Mouse (Mus musculus) heart, postnatal 0 days (tissue): ENCODE data around the gene Nr1h4.
"Not testable (repeated sequence)": the region's sequence is repeated elsewhere in the genome, so short reads cannot be mapped to it uniquely, and the experiment has no call there.

Source experiments
- CTCF ChIP-seq: IDR thresholded peaks from 2 replicates; pipeline ENCODE4 v1.5.1; 2016; ENCODE audit warnings: antibody characterized with exemption, control low read depth, low read depth
- EP300 ChIP-seq: IDR thresholded peaks from 2 replicates; pipeline ENCODE4 v1.6.1; 2016; ENCODE audit warnings: antibody characterized with exemption, low read depth

DNA sequence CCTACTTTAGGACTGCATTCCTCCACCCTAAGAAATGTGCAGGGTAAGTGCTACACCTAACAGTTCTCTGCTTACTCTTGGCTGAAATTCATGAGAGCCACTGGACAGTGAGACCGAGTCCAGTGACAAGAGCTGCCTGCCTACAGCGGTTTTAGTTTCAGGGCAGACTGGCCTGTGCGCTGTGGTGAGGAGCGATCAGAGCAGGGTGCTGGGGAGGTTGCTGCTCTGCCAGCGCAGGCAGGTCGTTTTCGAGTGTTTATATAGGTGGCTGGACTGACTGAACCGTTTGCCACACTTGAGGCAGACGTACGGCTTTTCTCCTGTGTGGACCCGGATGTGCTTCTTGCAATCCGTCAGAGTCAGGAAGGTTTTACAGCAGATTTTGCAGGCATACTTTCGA, 21.5 kb upstream of the Nr1h4 start:
- TF ChIP-seq CTCF, EP300: not testable (repeated sequence)
